Mouse (Mus musculus) T-helper 17 cell (primary cell): Measurements from ENCODE around the gene Atp5g1.

ENCODE experiments used
- in situ Hi-C, 2 experiments: fragments of 300-600 bp; cut with MboI, MseI; formaldehyde crosslinking; loops; 1 replicate in 1 of 2; 2 replicates in 1 of 2; pipeline ENCODE4 v1.15.1; 2025; ENCODE audit warnings: high pct_unique_total_duplicates in 2 of 2

Gene Atp5g1

GRCm38 (mm10) chr11:96073295-96073993 is 2.0 kb downstream of the Atp5g1 start:
- in situ Hi-C loops: loop anchor here in 1 of 2 experiments (25.0 kb wide), 1 partner anchor 1764 kb away; the partner anchor contains the start of gene B230217C12Rik

- in situ Hi-C loops: loop anchor here in 1 of 2 experiments (25.0 kb wide), 1 partner anchor 1766 kb away; the partner anchor contains the start of gene B230217C12Rik
These were observed 4.5 kb downstream of the Atp5g1 start for GRCm38 (mm10) chr11:96071013-96071412.

GRCm38 (mm10) chr11:96070353-96070752 is 5.1 kb downstream of the Atp5g1 start:
- in situ Hi-C loops: loop anchor here in 1 of 2 experiments (25.0 kb wide), 1 partner anchor 1767 kb away; the partner anchor contains the start of gene B230217C12Rik

- in situ Hi-C loops: loop anchor here in 1 of 2 experiments (25.0 kb wide), 1 partner anchor 1769 kb away; the partner anchor contains the start of gene B230217C12Rik
These were observed 7.2 kb downstream of the Atp5g1 start for GRCm38 (mm10) chr11:96068231-96068630.

- in situ Hi-C loops: loop anchor here in 1 of 2 experiments (25.0 kb wide), 1 partner anchor 1772 kb away; the partner anchor contains the start of gene B230217C12Rik
These were observed 10.1 kb downstream of the Atp5g1 start, which contains the start of gene Ube2z for GRCm38 (mm10) chr11:96065215-96065911. TSS of gene Ube2z (minus strand) at chr11:96065388.

- in situ Hi-C loops: loop anchor here in 1 of 2 experiments (25.0 kb wide), 1 partner anchor 1773 kb away; the partner anchor contains the start of gene B230217C12Rik
These were observed 10.8 kb downstream of the Atp5g1 start for GRCm38 (mm10) chr11:96064521-96065214.

GRCm38 (mm10) chr11:96058309-96058708 is 17.2 kb downstream of the Atp5g1 start:
- in situ Hi-C loops: loop anchor here in 1 of 2 experiments (25.0 kb wide), 1 partner anchor 1779 kb away; the partner anchor contains the start of gene B230217C12Rik

- in situ Hi-C loops: loop anchor here in 1 of 2 experiments (25.0 kb wide), 1 partner anchor 1786 kb away; the partner anchor contains the start of gene B230217C12Rik
These were observed 24.6 kb downstream of the Atp5g1 start for GRCm38 (mm10) chr11:96050854-96051253.

GRCm38 (mm10) chr11:96049939-96050338 is 25.5 kb downstream of the Atp5g1 start:
- in situ Hi-C loops: loop anchor here in 1 of 2 experiments (25.0 kb wide), 1 partner anchor 1787 kb away; the partner anchor contains the start of gene B230217C12Rik

GRCm38 (mm10) chr11:96047469-96048373 is 27.7 kb downstream of the Atp5g1 start:
- in situ Hi-C loops: no loop called here

- in situ Hi-C loops: no loop called here
These were observed 28.7 kb downstream of the Atp5g1 start for GRCm38 (mm10) chr11:96046793-96047192.

- in situ Hi-C loops: no loop called here
These were observed 29.4 kb downstream of the Atp5g1 start for GRCm38 (mm10) chr11:96046028-96046427.

- in situ Hi-C loops: no loop called here
These were observed 30.5 kb downstream of the Atp5g1 start for GRCm38 (mm10) chr11:96044803-96045567.

GRCm38 (mm10) chr11:96038560-96038959 is 36.9 kb downstream of the Atp5g1 start:
- in situ Hi-C loops: no loop called here

- in situ Hi-C loops: no loop called here
These were observed 38.0 kb downstream of the Atp5g1 start for GRCm38 (mm10) chr11:96037499-96037898.

GRCm38 (mm10) chr11:96035133-96035532 is 40.3 kb downstream of the Atp5g1 start:
- in situ Hi-C loops: no loop called here

GRCm38 (mm10) chr11:96034596-96035052 is 40.8 kb downstream of the Atp5g1 start, which contains the start of gene Snf8:
TSS of gene Snf8 (plus strand) at chr11:96034885.
- in situ Hi-C loops: no loop called here

- in situ Hi-C loops: no loop called here
These were observed 41.4 kb downstream of the Atp5g1 start for GRCm38 (mm10) chr11:96034116-96034515.

GRCm38 (mm10) chr11:96033264-96033663 is 42.2 kb downstream of the Atp5g1 start:
- in situ Hi-C loops: no loop called here
